Mouse (Mus musculus) brain, embryonic 14.5 days (tissue): Measurements from ENCODE around the gene Ccs. TPM values are rescaled to one million over a fixed set of nuclear protein-coding genes. Genes with fewer than 3 reads are reported as not detected.

ENCODE experiments used
- DNase-seq: peaks from one replicate; pipeline ENCODE4 v3.0.0-alpha.2; 2011; ENCODE audit warnings: low read depth
- CTCF ChIP-seq: fragments of 200-500 bp; IDR thresholded peaks from 2 replicates; pipeline ENCODE4 v1.5.1; 2012; ENCODE audit warnings: inconsistent platforms, mild to moderate bottlenecking, moderate library complexity, borderline replicate concordance; ENCODE audit not compliant: insufficient read depth, insufficient read length; ENCODE audit errors: extremely low read depth
- POLR2A ChIP-seq: fragments of 200-500 bp; IDR thresholded peaks from 2 replicates; pipeline ENCODE4 v1.6.1; 2012; ENCODE audit warnings: mild to moderate bottlenecking, inconsistent platforms, borderline replicate concordance; ENCODE audit not compliant: poor library complexity, insufficient read depth, insufficient read length, severe bottlenecking; ENCODE audit errors: extremely low read depth
- polyA plus RNA-seq: library from polyadenylated mRNA; depleted of rRNA; stranded (reverse); fragments of >200 nt; gene quantifications from 2 replicates; pipeline ENCODE4 v1.2.3, GENCODE M21; 2012

The Ccs gene
- polyA plus RNA-seq, 1 experiment, result 42.3 TPM

GRCm38 (mm10) chr19:4854552-4855469 lies 15.7 kb upstream of the Ccs start, which contains the start of gene Ctsf:
Ctsf (plus strand) TSS chr19:4855130.
- DNase-seq, result peak; percentile 91
- TF ChIP-seq POLR2A (no peak), CTCF (no peak)

- DNase-seq, result no peak
Observed at GRCm38 (mm10) chr19:4850281-4850680, 11.1 kb upstream of the Ccs start.

GRCm38 (mm10) chr19:4849800-4850199 lies 10.7 kb upstream of the Ccs start:
- TF ChIP-seq POLR2A (no peak), CTCF (no peak)
- no peak for DNase-seq

More at GRCm38 (mm10) chr19:4850281-4850680, 11.1 kb upstream of the Ccs start:
- TF ChIP-seq POLR2A, result no peak
- no peak for TF ChIP-seq CTCF

GRCm38 (mm10) chr19:4847490-4847889 lies 8.4 kb upstream of the Ccs start:
- peak; percentile 35 for DNase-seq
- TF ChIP-seq CTCF, result peak; percentile 54; the same call in 1 of the 2 replicates
- no peak for TF ChIP-seq POLR2A

- no peak for DNase-seq
- no peak for TF ChIP-seq CTCF
- no peak for TF ChIP-seq POLR2A
Observed at GRCm38 (mm10) chr19:4845846-4846245, 6.7 kb upstream of the Ccs start.

GRCm38 (mm10) chr19:4842611-4843010 lies 3.5 kb upstream of the Ccs start:
- TF ChIP-seq POLR2A, result no peak
- TF ChIP-seq CTCF, result no peak
- no peak for DNase-seq

- DNase-seq, result no peak
- TF ChIP-seq CTCF (no peak), POLR2A (no peak)
Observed at GRCm38 (mm10) chr19:4840848-4841247, 1.7 kb upstream of the Ccs start.

- DNase-seq, result no peak
- TF ChIP-seq CTCF (no peak), POLR2A (no peak)
Observed at GRCm38 (mm10) chr19:4838526-4839140, 499 bp downstream of the Ccs start.

GRCm38 (mm10) chr19:4837049-4837448 lies 2.1 kb downstream of the Ccs start:
- TF ChIP-seq POLR2A, result no peak
- no peak for TF ChIP-seq CTCF
- DNase-seq, result no peak

- TF ChIP-seq CTCF (no peak), POLR2A (no peak)
- DNase-seq, result no peak
Observed at GRCm38 (mm10) chr19:4836096-4836495, 3.0 kb downstream of the Ccs start.

GRCm38 (mm10) chr19:4833977-4834376 lies 5.2 kb downstream of the Ccs start:
- DNase-seq, result no peak
- TF ChIP-seq CTCF, result no peak
- no peak for TF ChIP-seq POLR2A

GRCm38 (mm10) chr19:4829156-4829555 lies 10.0 kb downstream of the Ccs start:
- DNase-seq, result peak; percentile 71
- TF ChIP-seq POLR2A (no peak), CTCF (no peak)
